Mouse (Mus musculus) gastrocnemius, postnatal 10 days (tissue): ENCODE results near the gene Orc2. TPM values are rescaled to one million over a fixed set of nuclear protein-coding genes. Genes with fewer than 3 reads are reported as not detected.

Experiments
- DNase-seq: peaks from one replicate; pipeline ENCODE4 v3.0.0; 2021; ENCODE audit warnings: mixed read lengths
- long read RNA-seq, 2 experiments: library from polyadenylated mRNA; stranded (forward); transcript quantifications; one replicate each; pipeline ENCODE4 v2.0.0; 2021
- total RNA-seq, 2 experiments: library from RNA; stranded (reverse); gene quantifications; 2 replicates each; pipeline ENCODE4 v1.2.3; 2021

The Orc2 gene
- 10 to 100 TPM; 12.8 to 14.4 TPM for total RNA-seq
- long read RNA-seq, experiment 1, transcript Orc2-201 (18 exons, 3,561 nt) = major isoform, 10 of 14 reads
- long read RNA-seq, experiment 1, partial matches to known transcripts = 2 of 14 reads
- long read RNA-seq, experiment 1, other reads (novel, unspliced or antisense) = 2 of 14 reads
- long read RNA-seq, experiment 2, transcript Orc2-201 (18 exons, 3,561 nt) = major isoform, 12 of 15 reads
- long read RNA-seq, experiment 2, partial matches to known transcripts = 0 of 15 reads
- long read RNA-seq, experiment 2, other reads (novel, unspliced or antisense) = 3 of 15 reads

DNA sequence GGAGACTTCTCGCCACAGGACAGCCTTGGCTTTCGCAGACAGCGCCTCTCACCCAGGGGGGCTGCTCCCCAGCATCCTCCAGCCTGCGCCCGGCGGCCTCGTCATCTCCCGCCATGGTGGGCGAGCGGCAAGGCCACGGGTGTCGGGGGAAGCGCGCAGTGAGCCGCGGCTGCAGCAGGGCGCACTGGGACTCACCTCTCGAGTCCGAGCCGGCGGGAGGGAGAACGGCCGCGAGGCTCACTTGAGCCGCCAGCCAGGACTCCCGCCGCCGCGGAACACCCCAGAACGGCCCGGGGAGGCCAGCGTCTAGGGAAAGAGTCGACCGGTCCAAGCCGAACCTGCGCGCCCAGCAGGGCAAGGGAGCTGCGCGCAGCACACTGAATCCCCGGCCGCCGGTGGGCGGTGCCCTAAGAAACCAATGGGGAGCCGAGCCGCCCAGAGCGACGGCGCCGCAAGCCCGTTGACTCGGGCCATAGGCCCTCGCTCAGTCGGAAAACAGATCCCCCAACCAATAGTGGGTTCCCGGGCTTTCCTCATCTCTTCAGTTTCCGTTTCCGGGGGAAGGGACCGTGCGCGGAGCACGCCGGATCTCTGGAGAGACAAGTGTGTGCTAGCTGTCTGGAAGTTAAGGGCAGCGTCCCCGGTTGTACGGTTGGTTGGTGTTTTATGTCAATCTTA, at the start of gene Orc2:
Orc2 (minus strand) TSS at position 533 of the 678 bp plus-strand sequence.
- DNase-seq = peak; percentile 90

DNA sequence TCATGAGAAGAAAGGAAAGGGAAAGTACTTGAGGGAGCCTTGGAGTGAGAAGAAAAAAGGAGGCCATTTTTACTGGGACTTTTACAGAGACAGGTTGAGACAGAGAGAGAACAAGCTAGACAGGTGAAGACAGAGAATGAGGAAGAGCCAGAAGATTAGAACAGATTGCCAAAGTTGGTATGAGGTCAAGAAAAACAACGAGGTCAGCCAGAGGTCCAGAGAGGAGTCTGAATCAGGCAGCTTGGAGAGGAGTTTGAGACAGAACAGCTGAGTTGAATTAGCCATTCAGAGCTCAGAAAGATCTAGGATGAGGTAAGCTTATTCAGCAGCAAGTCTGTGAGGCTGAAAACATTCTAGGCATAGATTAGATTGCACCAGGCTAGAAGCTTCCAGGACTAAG, 36.5 kb upstream of the Orc2 start:
- DNase-seq = no peak

DNA sequence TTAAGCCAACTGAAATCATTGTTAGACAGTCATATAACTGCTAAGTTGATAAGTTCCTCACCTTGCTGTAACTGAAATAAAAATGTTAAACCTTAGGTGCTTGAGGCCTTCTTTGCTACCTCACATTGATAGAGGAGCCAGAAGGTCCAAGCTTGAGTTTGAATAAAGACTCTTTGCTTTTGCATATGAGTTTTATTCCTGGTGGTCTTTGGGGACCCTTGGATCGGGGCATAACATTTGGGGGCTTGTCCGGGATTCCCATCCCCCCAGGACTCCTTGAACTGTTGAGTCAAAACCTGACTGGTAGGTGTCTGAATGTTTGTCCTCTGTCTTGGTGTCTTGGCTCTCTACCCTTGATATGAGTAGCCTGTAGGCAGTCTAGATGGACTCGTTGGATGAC, 2.3 kb upstream of the Orc2 start:
- DNase-seq = no peak

DNA sequence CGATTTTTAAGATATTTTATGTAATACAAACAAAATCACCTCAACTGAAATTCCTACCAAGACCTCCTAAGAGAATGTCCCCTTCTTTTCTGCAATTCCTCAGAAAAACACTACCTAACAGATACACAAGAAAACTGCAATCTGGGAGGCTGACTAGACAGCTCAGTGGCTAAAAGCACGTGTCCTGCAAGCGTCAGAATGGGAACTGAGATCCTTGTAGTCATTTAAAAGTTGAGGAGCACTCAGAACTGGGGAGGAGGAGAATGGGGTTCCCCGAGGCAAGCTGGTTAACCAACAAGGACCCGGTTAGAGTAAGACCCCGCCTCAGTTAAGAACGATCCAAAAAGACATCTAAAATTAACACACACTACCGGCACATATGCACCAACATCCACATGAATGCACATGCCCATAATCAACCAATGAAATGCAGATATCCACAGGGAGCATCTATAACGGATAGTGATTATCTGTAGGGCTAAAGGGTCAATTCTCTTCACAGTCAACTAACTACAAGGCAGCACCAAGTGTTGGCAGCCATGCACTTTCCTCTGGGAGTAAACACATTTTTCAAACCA, 1.0 kb downstream of the Orc2 start:
- DNase-seq = no peak

DNA sequence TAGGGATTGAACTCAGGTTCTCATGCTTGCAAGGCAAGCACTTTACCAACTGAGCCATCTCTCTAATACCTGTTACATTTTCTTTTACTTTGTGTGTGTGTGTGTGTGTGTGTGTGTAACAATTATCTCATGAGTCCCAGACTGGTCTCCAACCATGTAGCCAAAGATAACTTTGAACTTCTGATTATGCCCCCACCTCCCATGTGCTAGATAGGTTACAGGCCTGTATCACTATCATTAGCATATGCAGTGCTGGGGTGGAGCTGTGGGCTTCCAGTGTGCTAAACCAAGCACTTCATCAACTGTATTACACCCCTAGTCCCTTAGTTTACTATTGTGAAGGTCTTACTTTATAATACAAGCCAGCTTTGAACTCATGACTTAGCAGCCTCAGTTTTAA, 1.8 kb downstream of the Orc2 start:
- no peak for DNase-seq

DNA sequence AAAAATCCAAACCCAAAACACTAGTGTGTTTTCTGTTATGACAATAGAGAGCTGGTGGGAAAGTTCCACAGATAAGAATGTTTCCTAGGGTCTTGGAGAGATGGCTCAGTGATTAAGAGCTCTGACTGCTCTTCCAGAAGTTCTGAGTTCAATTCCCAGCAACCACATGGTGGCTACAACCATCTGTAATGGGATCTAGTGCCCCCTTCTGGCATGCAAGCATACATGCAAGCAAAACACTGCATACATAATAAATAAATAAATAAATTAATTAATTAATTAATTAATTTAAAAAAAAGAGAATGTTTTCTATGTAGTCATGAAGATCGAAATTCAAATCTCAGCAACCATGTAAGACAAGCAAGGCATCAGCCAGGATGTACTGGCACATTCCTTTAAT, 6.2 kb downstream of the Orc2 start:
- DNase-seq = no peak

DNA sequence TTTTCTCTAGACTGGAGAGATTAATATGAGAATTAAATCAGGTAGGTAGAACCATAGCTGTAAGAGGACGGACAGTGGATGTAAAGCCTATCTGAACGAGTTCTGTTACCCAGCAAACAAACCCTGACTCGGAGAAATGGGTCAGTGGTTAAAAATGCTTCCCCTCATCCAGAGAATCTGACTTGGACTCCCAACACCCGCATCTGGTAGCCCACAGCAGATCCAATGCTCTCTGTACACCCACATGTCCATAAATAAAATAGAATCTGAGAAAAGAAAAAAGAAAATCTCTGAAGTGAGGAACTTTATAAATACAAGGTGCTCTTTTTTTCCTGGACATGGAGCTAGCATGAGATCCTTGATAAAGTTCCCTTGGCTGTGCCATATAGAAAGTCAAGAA, 7.2 kb downstream of the Orc2 start:
- no peak for DNase-seq

DNA sequence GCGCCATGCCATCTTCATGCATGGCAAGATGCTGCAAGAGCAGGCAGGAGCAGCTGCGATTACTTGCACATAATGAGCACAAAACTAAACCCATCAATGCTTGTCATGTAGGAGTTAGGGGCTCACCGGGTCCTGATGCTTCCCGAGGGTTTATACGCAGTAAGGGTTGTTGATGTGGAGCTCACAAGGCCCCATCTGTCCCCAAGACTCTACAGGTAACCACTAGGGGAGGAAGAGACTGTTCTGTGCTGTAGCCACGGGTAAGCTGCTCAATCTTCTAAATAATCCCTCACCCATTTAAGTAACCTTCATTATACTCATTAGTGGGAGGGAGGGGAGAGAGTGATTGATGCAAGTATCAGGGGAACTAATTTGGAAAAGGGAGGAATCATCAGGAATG, 9.3 kb downstream of the Orc2 start:
- no peak for DNase-seq

DNA sequence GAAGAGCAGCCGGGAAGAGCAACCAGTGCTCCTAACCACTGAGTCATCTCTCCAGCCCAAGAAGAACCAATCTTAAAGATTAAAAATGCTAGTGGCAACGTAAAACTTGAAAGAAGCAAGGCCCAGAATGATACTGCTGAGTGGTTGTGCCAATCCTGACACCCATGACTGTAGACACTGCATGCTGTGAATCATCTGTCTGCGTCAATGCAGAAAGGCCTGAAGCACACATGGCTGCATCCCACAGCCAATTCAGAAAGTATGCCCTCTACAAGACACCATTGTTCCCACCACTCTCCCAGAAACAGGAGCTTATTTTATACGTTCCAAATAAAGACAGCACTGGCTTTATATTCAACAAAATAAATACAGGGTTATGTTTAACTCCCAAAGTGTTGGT, 22.3 kb downstream of the Orc2 start:
- no peak for DNase-seq

DNA sequence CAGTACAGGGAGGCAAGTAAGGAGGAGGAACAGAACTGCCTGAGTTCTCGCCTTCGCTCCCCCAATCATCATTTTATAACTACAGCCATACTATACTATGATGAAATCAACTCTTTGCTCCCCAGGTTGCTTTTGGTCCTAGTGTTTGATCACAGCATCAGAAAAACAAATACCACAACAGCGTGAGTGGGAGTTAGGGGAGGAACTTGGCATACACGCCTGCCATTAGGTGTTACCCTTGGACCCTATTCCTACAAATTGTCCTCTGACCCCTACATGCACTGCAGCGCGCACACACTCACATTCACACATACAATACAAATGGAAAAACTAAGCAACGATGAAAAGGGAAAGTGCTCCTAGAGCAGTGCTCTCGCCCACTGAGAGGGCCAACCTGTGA, 29.2 kb downstream of the Orc2 start:
- DNase-seq = no peak

DNA sequence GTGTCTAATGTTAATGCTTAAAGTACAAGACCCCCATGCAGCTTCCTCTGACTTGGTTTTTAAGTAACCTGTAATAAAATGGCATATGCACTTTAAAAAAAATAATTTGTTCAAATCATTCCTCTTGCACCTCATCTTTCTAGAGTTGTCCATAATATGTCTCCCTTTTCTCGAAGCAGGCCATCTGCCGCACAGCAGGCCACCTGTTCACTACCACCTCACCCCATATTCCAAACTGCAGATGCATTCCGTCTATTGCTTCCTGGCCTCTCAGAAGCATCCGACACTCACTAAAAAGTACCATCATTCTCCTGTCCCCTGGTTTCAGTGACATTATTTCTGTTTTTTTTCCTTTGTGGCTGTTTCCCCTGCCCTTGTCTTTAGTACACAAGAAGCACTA, 39.3 kb downstream of the Orc2 start:
- DNase-seq = no peak

DNA sequence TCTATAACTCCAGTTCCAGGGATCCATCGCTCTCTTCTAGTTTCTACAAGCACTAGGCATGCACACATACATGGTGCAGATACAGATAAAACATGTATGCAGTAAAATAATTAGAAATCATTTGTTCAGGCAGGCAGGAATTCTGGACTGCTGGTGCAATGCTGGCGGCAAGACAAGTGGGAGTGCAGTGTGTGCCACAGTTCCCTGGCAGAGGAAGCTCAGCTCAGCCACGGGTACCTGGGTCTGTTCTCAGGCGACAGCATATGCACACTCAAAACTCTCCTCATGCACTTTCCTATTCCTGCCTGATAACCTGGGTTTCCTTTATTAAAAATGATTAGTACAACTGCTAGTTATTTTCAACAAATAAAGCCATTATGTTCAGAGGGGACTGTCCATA, 39.9 kb downstream of the Orc2 start:
- no peak for DNase-seq

DNA sequence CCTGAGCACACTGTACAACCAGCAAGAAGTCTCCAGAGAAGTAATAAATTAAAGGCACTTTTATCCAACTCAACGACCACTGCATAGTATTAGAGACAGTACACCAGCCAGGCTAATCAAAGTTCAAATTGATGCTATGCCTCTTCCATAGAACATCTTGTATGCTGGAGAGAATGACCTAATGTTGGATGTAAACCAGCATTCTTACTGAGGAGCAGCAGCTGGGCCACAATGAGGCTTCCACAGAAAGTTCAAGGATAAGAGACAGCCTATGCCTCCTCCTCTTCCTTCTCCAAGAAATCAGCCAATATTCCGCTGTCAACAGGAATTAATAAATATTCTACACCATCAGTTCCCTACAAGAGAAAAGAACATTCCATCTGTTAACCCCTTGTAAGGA, 41.0 kb downstream of the Orc2 start:
- DNase-seq = no peak

DNA sequence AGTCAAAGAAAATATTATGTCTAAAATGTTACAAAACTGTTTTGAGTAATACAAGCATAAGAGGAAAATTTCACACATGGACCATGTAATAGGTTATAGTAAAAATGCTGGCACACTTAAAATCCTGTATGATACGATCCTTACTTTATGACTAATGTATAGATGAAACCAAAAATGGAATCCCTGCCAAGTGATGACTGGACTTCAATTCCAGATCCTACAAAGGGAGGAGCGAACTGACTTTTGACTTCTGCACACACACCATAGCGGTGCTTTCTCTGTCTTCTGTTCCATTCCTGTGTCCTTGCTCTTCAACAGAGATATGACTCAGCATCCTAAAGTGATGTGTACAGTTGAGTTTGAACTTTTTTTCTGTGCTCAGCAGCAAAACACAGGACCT, 44.3 kb downstream of the Orc2 start:
- DNase-seq = no peak

DNA sequence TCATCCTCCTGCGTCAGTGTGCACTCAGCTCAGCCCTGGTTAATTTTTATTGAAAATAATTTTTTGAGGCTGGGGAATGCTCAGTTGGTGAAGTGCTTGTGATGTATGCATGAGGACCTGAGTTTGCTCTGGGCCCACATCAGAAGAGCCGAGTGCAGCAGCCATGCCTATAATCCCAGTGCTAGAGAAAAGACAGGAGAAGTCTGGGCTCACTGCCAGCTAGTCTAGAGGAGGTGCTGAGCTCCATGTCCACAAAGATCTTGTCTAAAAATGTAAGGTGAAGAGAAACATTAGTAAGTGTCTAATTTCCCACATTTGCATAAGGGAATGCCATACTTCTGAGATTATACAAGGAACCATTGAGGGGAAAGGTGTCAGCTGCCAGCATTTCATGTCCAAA, 46.0 kb downstream of the Orc2 start:
- DNase-seq = no peak

DNA sequence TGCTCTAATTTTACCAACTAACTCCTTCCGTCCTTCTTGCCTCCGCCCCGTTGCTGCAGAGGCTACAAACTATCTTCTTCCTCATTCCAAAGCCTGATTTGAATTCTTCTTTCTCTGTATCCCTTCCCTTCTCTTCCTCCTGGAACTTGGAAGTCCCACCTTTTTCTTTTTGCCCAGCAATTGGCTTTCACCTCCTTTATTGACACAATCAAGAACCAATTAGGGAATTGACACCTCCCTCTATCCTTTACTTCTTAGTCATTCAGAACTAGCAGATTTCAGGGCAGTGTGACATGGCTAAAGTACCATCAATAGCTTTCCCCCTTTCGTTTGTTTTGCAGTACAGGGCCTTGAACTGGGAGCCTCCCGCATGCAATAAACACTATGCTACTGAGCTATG, 46.7 kb downstream of the Orc2 start:
- no peak for DNase-seq

DNA sequence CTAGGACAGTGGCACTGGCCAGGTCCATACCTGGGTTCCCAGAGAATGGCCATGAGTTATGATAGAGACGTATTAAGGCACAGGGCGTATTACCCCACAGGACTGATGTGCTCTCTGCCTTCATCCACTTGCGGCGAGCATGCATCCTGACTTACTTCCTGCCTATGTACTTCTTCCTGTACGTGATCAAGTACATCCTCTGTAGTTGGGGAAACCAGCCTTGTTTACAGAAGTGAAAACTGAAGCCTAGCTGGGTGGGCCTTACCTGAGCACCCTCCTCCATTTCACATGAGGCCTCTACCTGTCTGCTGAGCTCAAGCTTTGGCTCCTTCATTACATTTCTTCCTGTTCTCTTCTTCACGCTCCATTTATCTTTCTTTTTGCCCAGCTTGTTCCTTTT, 50.6 kb downstream of the Orc2 start:
- no peak for DNase-seq

DNA sequence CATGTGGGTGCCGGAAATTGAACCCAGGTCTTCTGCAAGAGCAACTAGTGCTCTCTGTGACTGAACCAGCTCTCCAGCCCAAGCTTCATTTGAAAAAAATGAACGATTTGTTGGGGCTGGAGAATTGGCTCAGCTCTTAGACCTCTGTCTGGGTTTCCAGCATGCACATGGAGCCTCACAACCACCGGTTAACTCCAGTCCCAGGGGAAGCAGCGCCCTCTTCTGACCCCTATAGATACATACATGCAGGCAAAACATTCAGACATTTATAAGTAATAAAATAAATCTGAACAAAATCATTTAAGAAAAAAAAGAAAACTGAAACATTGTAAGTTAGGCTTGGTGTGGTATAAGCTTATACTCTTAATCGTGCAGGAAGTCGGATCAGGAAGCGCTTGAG, 56.5 kb downstream of the Orc2 start:
- no peak for DNase-seq

DNA sequence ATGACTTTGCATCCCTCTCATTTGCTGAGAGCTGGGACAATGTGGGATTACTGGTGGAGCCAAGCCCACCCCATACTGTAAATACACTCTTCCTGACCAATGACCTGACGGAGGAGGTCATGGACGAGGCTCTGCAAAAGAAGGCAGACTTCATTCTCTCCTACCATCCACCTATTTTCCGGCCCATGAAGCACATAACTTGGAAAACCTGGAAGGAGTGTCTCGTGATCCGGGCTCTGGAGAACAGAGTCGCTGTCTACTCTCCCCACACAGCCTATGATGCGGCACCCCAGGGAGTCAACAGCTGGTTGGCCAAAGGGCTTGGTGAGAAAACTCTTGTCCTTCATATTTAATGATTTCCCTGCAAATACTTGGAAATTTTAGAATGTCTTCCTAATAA, 57.1 kb downstream of the Orc2 start:
- no peak for DNase-seq

DNA sequence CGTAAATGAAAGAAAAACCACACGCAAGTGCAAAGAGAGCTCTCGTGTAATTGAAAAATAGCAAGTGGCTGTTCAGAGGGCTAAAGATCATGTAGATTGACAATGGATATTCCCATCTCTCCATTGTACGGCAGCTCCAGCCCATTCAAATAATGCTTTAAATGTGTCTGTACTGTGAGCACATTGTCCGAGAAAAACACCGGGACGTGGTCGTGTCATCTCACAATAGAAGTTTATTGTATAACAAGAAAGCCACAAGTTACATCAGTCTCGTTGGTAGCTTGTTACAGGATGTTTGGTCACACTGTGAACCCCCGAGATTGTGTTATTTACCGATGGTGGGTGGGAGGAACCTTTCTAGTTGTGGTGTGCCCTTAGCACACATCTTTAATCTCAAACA, 59.0 kb downstream of the Orc2 start:
- no peak for DNase-seq

DNA sequence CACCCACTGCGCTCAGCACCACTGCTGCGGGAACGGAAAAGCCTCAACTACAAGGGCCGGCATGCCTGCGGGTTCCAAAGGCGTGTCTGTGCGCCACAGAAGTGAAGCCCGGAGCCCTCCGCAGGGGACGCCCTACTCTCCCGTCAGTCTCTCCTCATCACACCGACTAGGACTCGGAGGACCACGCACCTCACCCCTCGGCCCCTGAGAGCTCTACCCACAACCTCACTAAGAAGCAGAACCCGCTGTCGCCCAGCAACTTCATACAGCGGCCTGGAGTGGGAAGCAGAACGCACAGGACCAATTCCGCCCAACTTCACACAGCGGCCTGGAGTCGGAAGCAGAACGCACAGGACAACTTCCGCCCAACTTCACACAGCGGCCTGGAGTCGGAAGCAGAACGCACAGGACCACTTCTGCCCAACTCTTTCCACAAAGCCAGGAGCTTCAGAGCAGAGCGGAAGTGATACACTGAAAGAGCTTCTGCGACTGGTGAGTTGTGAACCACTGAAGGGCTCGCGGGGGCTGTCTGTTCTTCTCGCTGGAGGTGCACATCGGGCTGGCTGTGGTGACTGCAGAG, 59.7 kb downstream of the Orc2 start, which contains the start of the genes Nif3l1 and Ppil3:
Nif3l1 (plus strand) TSS at position 9 of the 580 bp plus-strand sequence.
Ppil3 (minus strand) TSS at position 344 of the 580 bp plus-strand sequence.
- peak; percentile 72 for DNase-seq

DNA sequence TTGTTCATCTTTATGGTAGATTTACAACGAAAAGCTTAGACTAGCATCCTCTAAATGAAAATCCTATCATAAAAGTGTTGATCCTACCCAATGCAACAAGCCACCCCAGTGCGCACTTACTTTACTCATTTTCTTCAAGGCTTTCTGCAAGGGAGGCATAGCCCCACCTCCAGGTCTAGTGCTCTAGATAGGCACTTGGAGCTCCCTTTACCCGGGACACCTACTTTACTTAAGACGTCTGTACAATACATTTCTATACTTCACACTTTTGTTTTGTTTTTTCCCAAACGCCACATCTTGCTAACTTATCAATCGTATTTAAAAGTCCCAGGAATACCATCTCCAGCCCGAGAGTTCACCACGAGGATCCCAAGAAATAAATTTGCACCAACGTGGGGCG, 60.2 kb downstream of the Orc2 start:
- DNase-seq = no peak

DNA sequence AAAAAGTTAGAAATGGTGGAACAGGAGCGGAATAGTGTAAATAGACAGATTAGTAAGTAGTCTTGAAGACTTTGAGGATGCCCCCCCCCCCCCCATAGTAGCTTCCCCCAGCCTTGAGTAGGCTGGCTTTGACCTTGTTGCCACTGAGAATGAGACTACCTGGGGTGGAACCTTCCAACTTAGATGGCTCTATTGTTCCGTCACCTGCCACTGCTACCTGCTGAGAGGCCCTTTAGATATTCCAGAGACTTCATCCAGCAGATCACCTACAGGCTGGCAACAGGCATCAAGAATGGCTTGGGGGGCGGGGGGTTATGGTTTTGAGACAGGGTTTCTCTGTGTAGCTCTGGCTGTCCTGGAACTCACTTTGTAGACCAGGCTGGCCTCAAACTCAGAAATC, 80.4 kb downstream of the Orc2 start:
- DNase-seq = no peak
